ENCODE assay signal across 9 mouse cellular contexts in genomic region chr9:14382256-14382791, GRCm38 (mm10). TPM values are rescaled to one million over a fixed set of nuclear protein-coding genes. Genes with fewer than 3 reads are reported as not detected.
DNase-seq lines count a peak whose midpoint lies in the region; ATAC-seq and TF ChIP-seq lines count a peak whose summit lies in the region.
"Had no signal": no experiment of that assay in that cellular context is flagged by ENCODE, and none has a peak within 500 bp of the region (broad histone marks: within the 10 kb centered on the region; RNA-seq: fewer than 3 reads in every experiment).

No protein-coding gene starts in this region.

- peaks cover 12% of the 10 kb centered on the region for H3K79me2 ChIP-seq in MEL (ENCODE audit: control insufficient read depth, insufficient read depth, low read length, poor library complexity)

- peaks cover 85% of the 10 kb centered on the region for H3K4me1 ChIP-seq in erythroblast, embryonic 14.5 days (ENCODE audit: control insufficient read depth)
- peaks cover 26% of the 10 kb centered on the region for H3K4me1 ChIP-seq in intestine, embryonic 15.5 days (replicated peaks)
- peaks cover 28% of the 10 kb centered on the region for H3K4me1 ChIP-seq in intestine, embryonic 16.5 days (ENCODE audit: control insufficient read depth, insufficient read depth, low read length)
- peaks cover 10 to 41% of the 10 kb centered on the region in 2 experiments for H3K4me1 ChIP-seq in MEL (ENCODE audit: control insufficient read depth in 1 of 2, insufficient read depth in 2 of 2, low read length in 2 of 2)

- no peak for TF ChIP-seq CTCF in MEL (IDR thresholded peaks at IDR 0.05 in 2 of 3, conservative IDR thresholded peaks at IDR 0.05 in 1 of 3; ENCODE audit: control insufficient read depth in 1 of 3, insufficient read depth in 1 of 3, low read depth in 2 of 3, low read length in 3 of 3, poor library complexity in 1 of 3, severe bottlenecking in 1 of 3)

- no peak overlapping the region for H3K27ac ChIP-seq in intestine, embryonic 15.5 days
- no peak overlapping the region for H3K27ac ChIP-seq in intestine, embryonic 16.5 days (ENCODE audit: low read length)
- peak overlapping the region; percentile 68 for H3K27ac ChIP-seq in MEL (ENCODE audit: control insufficient read depth, low read depth, low read length)

- TF ChIP-seq POLR2A in MEL (IDR thresholded peaks at IDR 0.05; ENCODE audit: control insufficient read depth in 1 of 2, insufficient read depth in 1 of 2, low read depth in 1 of 2, low read length in 2 of 2, poor library complexity in 1 of 2): 0 out of 4 replicates have a peak, but pooled peaks of 1 of the 2 experiments have one; percentile 30

- H3K9me3 ChIP-seq in erythroblast, embryonic 14.5 days (ENCODE audit: control insufficient read depth, low read length): peaks cover 7% of the 10 kb centered on the region
- H3K9me3 ChIP-seq in intestine, embryonic 15.5 days: no peaks in the 10 kb centered on the region
- no peaks in the 10 kb centered on the region for H3K9me3 ChIP-seq in intestine, embryonic 16.5 days (ENCODE audit: control insufficient read depth, low read length)
- no peaks in the 10 kb centered on the region for H3K9me3 ChIP-seq in MEL (replicated peaks; ENCODE audit: insufficient read depth, low read length)

- WGBS in intestine, embryonic 15.5 days: 73% methylated on average over 5 of the region's 5 CpGs
- 71% methylated on average over 5 of the region's 5 CpGs for WGBS in intestine, embryonic 16.5 days

- peak; percentile 78 for DNase-seq in MEL (ENCODE audit: low read depth, low spot score)
- DNase-seq in lung, postnatal 25 days (ENCODE audit: low spot score): peak; percentile 39
- DNase-seq in ovary, postnatal 10 days (ENCODE audit: low spot score): no peak
- DNase-seq in gastrocnemius, postnatal 4 days (ENCODE audit: low spot score in 2 of 2): no peak
- DNase-seq: thymus, adult 18-20 months had no signal

- no peak for TF ChIP-seq EP300 in MEL (IDR thresholded peaks at IDR 0.05; ENCODE audit: low read depth in 1 of 2, low read length in 2 of 2)

- no peak overlapping the region for H3K9ac ChIP-seq in intestine, embryonic 15.5 days
- no peak overlapping the region for H3K9ac ChIP-seq in intestine, embryonic 16.5 days (ENCODE audit: low read depth, low read length)
- H3K9ac ChIP-seq in MEL (ENCODE audit: control insufficient read depth, low read depth, low read length, poor library complexity, severe bottlenecking): peak overlapping the region; percentile 60

- no peaks in the 10 kb centered on the region; the same call in 1 of the 2 replicates for H3K27me3 ChIP-seq in erythroblast, embryonic 14.5 days (ENCODE audit: control insufficient read depth)
- no peaks in the 10 kb centered on the region for H3K27me3 ChIP-seq in intestine, embryonic 15.5 days (replicated peaks)
- H3K27me3 ChIP-seq in intestine, embryonic 16.5 days (replicated peaks; ENCODE audit: control insufficient read depth, insufficient read depth, low read length): no peaks in the 10 kb centered on the region
- no peaks in the 10 kb centered on the region for H3K27me3 ChIP-seq in MEL (ENCODE audit: control insufficient read depth in 1 of 2, insufficient read depth in 2 of 2, low read length in 2 of 2)

- H3K4me3 ChIP-seq in erythroblast, embryonic 14.5 days (replicated peaks): peak overlapping the region; percentile 85
- H3K4me3 ChIP-seq in intestine, embryonic 15.5 days (replicated peaks): no peak overlapping the region
- no peak overlapping the region for H3K4me3 ChIP-seq in intestine, embryonic 16.5 days (ENCODE audit: low read length)
- H3K4me3 ChIP-seq in MEL (ENCODE audit: control insufficient read depth in 1 of 2, insufficient read depth in 1 of 2, low read depth in 2 of 2, low read length in 2 of 2): peak overlapping the region; percentile 48 to 65

- TF ChIP-seq RAD21 in MEL (IDR thresholded peaks at IDR 0.05; ENCODE audit: low read depth, low read length): no peak

- peaks cover 40% of the 10 kb centered on the region for H3K36me3 ChIP-seq in erythroblast, embryonic 14.5 days (ENCODE audit: control insufficient read depth)
- H3K36me3 ChIP-seq in intestine, embryonic 15.5 days: no peaks in the 10 kb centered on the region
- no peaks in the 10 kb centered on the region for H3K36me3 ChIP-seq in intestine, embryonic 16.5 days (ENCODE audit: control insufficient read depth, insufficient read depth, low read length)
- peaks cover 0 to 38% of the 10 kb centered on the region in 2 experiments; a peak in 2 of 4 replicates for H3K36me3 ChIP-seq in MEL (ENCODE audit: control insufficient read depth in 1 of 2, insufficient read depth in 2 of 2, low read length in 2 of 2)

- H3K4me2 ChIP-seq in intestine, embryonic 15.5 days (replicated peaks): 0 out of 2 replicates have a peak overlapping the region, but pooled peaks have one; percentile 93
- H3K4me2 ChIP-seq in intestine, embryonic 16.5 days (ENCODE audit: low read depth, low read length): no peak overlapping the region

- ATAC-seq in erythroblast, adult 5-6 weeks (replicated peaks; ENCODE audit: low FRiP score, poor library complexity, severe bottlenecking): no peak
- no peak for ATAC-seq in intestine, embryonic 15.5 days
- ATAC-seq in intestine, embryonic 16.5 days: no peak

TF ChIP-seq in MEL, 35 proteins besides CTCF, POLR2A, EP300 and RAD21:
- TF ChIP-seq MAZ (IDR thresholded peaks at IDR 0.05; ENCODE audit: low read depth, low read length): no peak
- no peak for TF ChIP-seq CHD2 (IDR thresholded peaks at IDR 0.05; ENCODE audit: low read length)
- TF ChIP-seq TBP (IDR thresholded peaks at IDR 0.05; ENCODE audit: low read depth, low read length): peak; percentile 45
- TF ChIP-seq MYC (IDR thresholded peaks at IDR 0.05; ENCODE audit: low read depth, low read length): no peak
- peak; percentile 74 for TF ChIP-seq GATA1 (IDR thresholded peaks at IDR 0.05; ENCODE audit: low read depth, low read length)
TF ChIP-seq in MEL: peak in this region for 2.

RNA-seq across cellular contexts. Expression of gene Endod1, which starts 1.0 kb away (rescaled TPM):
- 14.9 TPM in 2 replicates for polyA plus RNA-seq in erythroblast, embryonic 14.5 days (2012)
- total RNA-seq in erythroblast, adult 5-6 weeks (2015; ENCODE audit: low replicate concordance): 51.4 and 53.0 TPM in 2 replicates
- total RNA-seq in erythroblast, adult 5-6 weeks (2017; ENCODE audit: low replicate concordance): 84.8 and 110 TPM in 2 replicates
- polyA plus RNA-seq in intestine, embryonic 15.5 days (2015; fragmentation: Nextera tagmentation; extraction: Ambion mirVana): 26.3 and 26.7 TPM in 2 replicates
- 24.9 and 27.4 TPM in 2 replicates for polyA plus RNA-seq in intestine, embryonic 16.5 days (2015; fragmentation: Nextera tagmentation; extraction: Ambion mirVana)
- total RNA-seq in MEL (2012; rRNA removed): 20.4 and 33.7 TPM in 2 replicates
- 10 to 100 TPM in 1 of 2 experiments, not detected in 1; 31.1 TPM for polyA plus RNA-seq in MEL (2012; ENCODE audit: insufficient read depth in 1 of 2, insufficient read length in 2 of 2, low read depth in 1 of 2, low replicate concordance in 2 of 2, missing spikeins in 1 of 2)
- 10 to 100 TPM; 15.4 to 18.1 TPM for total RNA-seq in gastrocnemius, postnatal 4 days (2021)

Comparison
In these comparisons a context has a peak if more than half of its experiments do, and no peak if none do; other contexts are left out.
1. H3K4me3 ChIP-seq: peak in erythroblast, embryonic 14.5 days (single experiment) and MEL (2 of 2); none in intestine, embryonic 15.5 days (single experiment) and intestine, embryonic 16.5 days (single experiment).
2. DNase-seq: peak in MEL (single experiment) and lung, postnatal 25 days (single experiment); none in ovary, postnatal 10 days (single experiment) and gastrocnemius, postnatal 4 days (0 of 2).